Mouse (Mus musculus): Measurements from ENCODE around the gene Gabrb3. TPM values are rescaled to one million over a fixed set of nuclear protein-coding genes. Genes with fewer than 3 reads are reported as not detected.
A peak's percentile ranks its signal among the peaks of the same experiment; 100 is the strongest.

Gabrb3 gene
- polyA plus RNA-seq (2015; fragmentation: Nextera tagmentation; extraction: Ambion mirVana) = 34.2 and 34.9 TPM in 2 replicates

DNA sequence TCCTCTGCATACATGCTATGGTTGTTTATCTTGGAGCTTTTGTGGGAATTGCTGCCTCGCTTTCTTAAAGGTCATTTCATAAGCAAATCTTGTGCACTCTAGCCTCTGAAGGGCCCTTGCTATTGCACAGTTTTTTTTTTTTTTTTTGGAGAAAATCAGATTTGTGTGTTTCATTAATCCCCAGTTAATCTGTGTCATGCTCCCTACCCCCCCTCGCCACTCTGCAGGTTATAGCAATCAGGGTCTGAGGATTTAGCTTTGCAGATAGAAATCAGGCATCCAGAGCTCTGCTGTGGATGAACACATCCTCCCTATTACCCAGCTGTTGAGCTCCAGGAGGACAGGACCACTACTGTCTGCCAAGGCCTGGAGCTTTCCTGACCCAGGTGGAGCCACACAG lies at the start of gene Gabrb3:
Gene Gabrb3, plus strand, starts transcription at position 301 of the 400 bp plus-strand sequence.
- no peaks in the 10 kb centered on the region for H3K9me3 ChIP-seq
- H3K9ac ChIP-seq (replicated peaks) = no peak within 1 kb of the TSS
- WGBS = 84% methylated on average over 2 of the region's 2 CpGs
- no peak within 1 kb of the TSS for H3K4me3 ChIP-seq
- H3K27ac ChIP-seq (replicated peaks) = no peak within 1 kb of the TSS
- H3K36me3 ChIP-seq = no peaks in the 10 kb centered on the region
- no peak for ATAC-seq (replicated peaks)
- no peaks in the 10 kb centered on the region for H3K27me3 ChIP-seq
- no peak within 1 kb of the TSS for H3K4me2 ChIP-seq (replicated peaks)
- no peaks in the 10 kb centered on the region for H3K4me1 ChIP-seq

- WGBS = 31% methylated on average over 4 of the region's 4 CpGs
- H3K9ac ChIP-seq (replicated peaks) = no peak overlapping the region
- no peak overlapping the region for H3K4me2 ChIP-seq (replicated peaks)
- ATAC-seq (replicated peaks) = peak; percentile 69
- H3K36me3 ChIP-seq = no peaks in the 10 kb centered on the region
- H3K27ac ChIP-seq (replicated peaks) = no peak overlapping the region
- no peaks in the 10 kb centered on the region for H3K9me3 ChIP-seq
- peaks cover 13% of the 10 kb centered on the region for H3K4me1 ChIP-seq
- H3K4me3 ChIP-seq = no peak overlapping the region
- H3K27me3 ChIP-seq = 0 out of 2 replicates have a peak, but pooled peaks cover 2% of the 10 kb centered on the region
Measured at GRCm38 (mm10) chr7:57384112-57384511, 35.4 kb upstream of the Gabrb3 start.

DNA sequence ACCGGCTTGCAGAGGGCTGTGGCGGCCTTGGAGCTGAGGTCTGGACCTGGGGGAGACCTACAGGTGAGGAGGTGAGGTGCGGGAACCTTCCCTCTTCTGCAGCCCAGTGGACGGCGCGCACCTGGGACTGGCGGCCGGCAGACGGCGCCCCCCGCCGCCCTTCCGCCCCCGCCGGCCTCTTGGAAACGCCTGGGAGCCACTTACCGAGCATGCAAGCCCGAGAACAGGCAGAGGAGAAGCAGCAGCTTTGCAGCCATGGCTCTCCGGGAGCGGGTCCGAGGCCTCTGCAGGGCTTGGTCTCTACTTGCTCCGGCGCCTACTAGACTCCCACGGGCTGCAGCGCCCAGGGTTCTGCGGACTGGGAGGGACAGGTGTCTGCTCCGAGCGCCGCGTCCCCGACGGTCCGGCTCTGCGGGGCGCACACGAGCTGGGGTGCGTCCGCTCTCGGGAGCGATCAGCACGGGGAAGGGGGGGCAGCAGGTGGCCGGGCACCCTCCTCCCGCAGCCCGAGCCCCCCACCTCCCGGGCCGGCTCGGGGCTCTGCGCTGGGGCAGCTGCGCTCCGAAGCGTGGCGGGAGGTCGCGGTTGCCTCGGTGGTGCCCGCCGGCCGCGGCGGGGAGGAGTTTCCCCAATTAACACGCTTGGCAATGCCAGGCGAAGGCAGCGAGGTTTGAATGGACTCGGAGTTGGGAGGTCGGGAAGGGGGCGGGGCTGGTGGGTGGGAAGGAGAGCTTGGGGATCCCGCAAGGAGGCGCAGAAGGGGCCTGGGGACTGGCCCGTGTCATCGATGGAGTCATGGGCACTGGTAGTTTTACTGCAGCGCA lies 32.8 kb upstream of the Gabrb3 start, which contains the start of gene Gabrg3:
Gene Gabrg3, minus strand, starts transcription at position 672 of the 824 bp plus-strand sequence.
- Histone ChIP-seq H3K27me3 (0 out of 2 replicates have a peak, but pooled peaks cover 2% of the 10 kb centered on the region), H3K4me3 (peak within 1 kb of the TSS; percentile 69), H3K9me3 (no peaks in the 10 kb centered on the region), H3K4me1 (peaks cover 17% of the 10 kb centered on the region), H3K36me3 (no peaks in the 10 kb centered on the region), H3K9ac (replicated peaks) (peak within 1 kb of the TSS; percentile 59), H3K27ac (replicated peaks) (0 out of 2 replicates have a peak within 1 kb of the TSS, but pooled peaks have one; percentile 20), H3K4me2 (replicated peaks) (peak within 1 kb of the TSS; percentile 89)
- WGBS = under 1% methylated on average over 57 of the region's 71 CpGs
- peak; percentile 84 for ATAC-seq (replicated peaks)

DNA sequence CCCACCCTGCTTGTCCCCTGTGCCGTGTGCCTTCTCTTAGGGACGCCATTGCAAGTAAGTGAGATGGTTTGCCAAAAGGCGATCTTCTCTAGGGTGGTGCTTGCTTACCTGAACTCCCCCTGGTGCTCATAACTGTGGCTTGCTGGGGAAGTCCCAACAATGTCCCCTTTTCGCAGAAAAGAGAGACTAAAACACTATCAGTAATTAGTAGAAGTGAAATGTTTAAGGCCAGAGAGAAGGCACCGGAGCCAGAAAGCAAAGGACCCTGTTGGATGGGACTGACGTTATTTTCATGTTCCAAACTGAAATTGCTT lies 32.2 kb upstream of the Gabrb3 start:
- WGBS = 15% methylated on average over 6 of the region's 6 CpGs
- no peak for ATAC-seq (replicated peaks)
- H3K27ac ChIP-seq (replicated peaks) = no peak overlapping the region

GRCm38 (mm10) chr7:57390046-57390445 lies 29.4 kb upstream of the Gabrb3 start:
- Histone ChIP-seq H3K4me2 (replicated peaks) (no peak overlapping the region), H3K9me3 (no peaks in the 10 kb centered on the region), H3K9ac (replicated peaks) (no peak overlapping the region), H3K4me1 (peaks cover 17% of the 10 kb centered on the region), H3K36me3 (no peaks in the 10 kb centered on the region), H3K27ac (replicated peaks) (no peak overlapping the region), H3K27me3 (0 out of 2 replicates have a peak, but pooled peaks cover 2% of the 10 kb centered on the region), H3K4me3 (no peak overlapping the region)
- no peak for ATAC-seq (replicated peaks)
- WGBS = 48% methylated on average over 4 of the region's 4 CpGs

More for the DNA sequence above, 32.2 kb upstream of the Gabrb3 start:
- Histone ChIP-seq H3K9me3 (no peaks in the 10 kb centered on the region), H3K4me3 (peak overlapping the region; percentile 69), H3K9ac (replicated peaks) (peak overlapping the region; percentile 59), H3K4me2 (replicated peaks) (peak overlapping the region; percentile 89), H3K4me1 (peaks cover 17% of the 10 kb centered on the region), H3K36me3 (no peaks in the 10 kb centered on the region), H3K27me3 (0 out of 2 replicates have a peak, but pooled peaks cover 2% of the 10 kb centered on the region)

GRCm38 (mm10) chr7:57393551-57393950 lies 25.9 kb upstream of the Gabrb3 start:
- Histone ChIP-seq H3K27ac (replicated peaks) (no peak overlapping the region), H3K36me3 (no peaks in the 10 kb centered on the region), H3K4me2 (replicated peaks) (no peak overlapping the region), H3K4me3 (no peak overlapping the region), H3K4me1 (0 out of 2 replicates have a peak, but pooled peaks cover 6% of the 10 kb centered on the region), H3K27me3 (no peaks in the 10 kb centered on the region), H3K9me3 (no peaks in the 10 kb centered on the region), H3K9ac (replicated peaks) (no peak overlapping the region)
- no peak for ATAC-seq (replicated peaks)
- WGBS = 91% methylated on average over 4 of the region's 4 CpGs

- Histone ChIP-seq H3K27ac (replicated peaks) (no peak overlapping the region), H3K36me3 (no peaks in the 10 kb centered on the region), H3K4me3 (no peak overlapping the region), H3K4me2 (replicated peaks) (no peak overlapping the region), H3K27me3 (no peaks in the 10 kb centered on the region), H3K4me1 (no peaks in the 10 kb centered on the region), H3K9ac (replicated peaks) (no peak overlapping the region), H3K9me3 (no peaks in the 10 kb centered on the region)
- no peak for ATAC-seq (replicated peaks)
- WGBS = 67% methylated on average over 4 of the region's 4 CpGs
Measured at GRCm38 (mm10) chr7:57411163-57411562, 8.3 kb upstream of the Gabrb3 start.

- Histone ChIP-seq H3K4me3 (no peak overlapping the region), H3K4me1 (no peaks in the 10 kb centered on the region), H3K4me2 (replicated peaks) (no peak overlapping the region), H3K27me3 (no peaks in the 10 kb centered on the region), H3K27ac (replicated peaks) (no peak overlapping the region), H3K36me3 (no peaks in the 10 kb centered on the region), H3K9me3 (no peaks in the 10 kb centered on the region), H3K9ac (replicated peaks) (no peak overlapping the region)
- 36% methylated on average over 1 of the region's 1 CpGs for WGBS
- ATAC-seq (replicated peaks) = no peak
Measured at GRCm38 (mm10) chr7:57412896-57413295, 6.6 kb upstream of the Gabrb3 start.

DNA sequence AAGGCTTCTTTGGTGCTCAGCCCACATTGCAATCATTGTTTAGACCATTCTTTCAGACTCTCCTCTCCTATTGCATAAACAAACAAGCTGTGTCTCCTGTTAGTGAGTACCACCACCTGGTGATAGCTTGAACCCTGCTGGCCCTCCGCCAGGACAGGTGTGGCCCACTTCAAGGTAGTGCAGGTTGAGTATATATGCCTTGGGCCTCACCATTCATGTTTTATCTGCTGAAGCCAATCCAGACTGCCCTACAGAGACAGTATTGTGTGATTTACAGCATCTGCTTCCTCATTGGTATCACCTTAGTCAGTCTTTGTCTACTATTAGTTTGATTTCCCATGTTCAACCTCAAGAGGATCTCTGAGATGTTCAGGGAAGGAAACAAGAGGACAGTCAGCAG lies 1.6 kb downstream of the Gabrb3 start:
- Histone ChIP-seq H3K27ac (replicated peaks) (no peak overlapping the region), H3K9ac (replicated peaks) (no peak overlapping the region), H3K4me2 (replicated peaks) (no peak overlapping the region), H3K36me3 (no peaks in the 10 kb centered on the region), H3K9me3 (no peaks in the 10 kb centered on the region), H3K4me3 (no peak overlapping the region), H3K27me3 (no peaks in the 10 kb centered on the region), H3K4me1 (no peaks in the 10 kb centered on the region)
- ATAC-seq (replicated peaks) = no peak
- 80% methylated on average over 1 of the region's 1 CpGs for WGBS

DNA sequence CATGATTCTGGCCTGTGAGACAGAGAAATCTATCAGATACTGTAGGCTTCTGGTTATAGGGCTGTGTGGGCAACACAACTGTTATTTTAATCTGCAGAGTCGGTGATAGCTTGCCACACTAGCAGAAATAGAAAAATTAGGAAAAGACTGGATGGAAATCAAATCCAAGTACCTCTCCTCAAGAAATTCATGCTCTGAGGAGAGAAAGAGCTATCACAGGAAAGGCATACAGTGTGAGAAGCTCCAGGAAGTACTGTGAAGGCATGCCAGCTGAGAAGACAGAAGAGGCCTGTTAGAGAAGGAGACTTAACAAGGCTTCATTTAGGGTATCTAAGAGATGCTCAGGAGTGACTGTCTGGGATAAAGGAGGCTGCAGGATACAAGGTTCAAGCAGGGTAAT lies 3.2 kb downstream of the Gabrb3 start:
- WGBS = 89% methylated on average over 1 of the region's 1 CpGs
- Histone ChIP-seq H3K9me3 (no peaks in the 10 kb centered on the region), H3K36me3 (no peaks in the 10 kb centered on the region)

GRCm38 (mm10) chr7:57448239-57448638 lies 28.7 kb downstream of the Gabrb3 start:
- Histone ChIP-seq H3K9me3 (no peaks in the 10 kb centered on the region), H3K4me3 (no peak overlapping the region), H3K36me3 (no peaks in the 10 kb centered on the region), H3K27me3 (no peaks in the 10 kb centered on the region), H3K4me2 (replicated peaks) (no peak overlapping the region), H3K4me1 (no peaks in the 10 kb centered on the region), H3K9ac (replicated peaks) (no peak overlapping the region), H3K27ac (replicated peaks) (0 out of 2 replicates have a peak overlapping the region, but pooled peaks have one; percentile 3)
- 33% methylated on average over 1 of the region's 1 CpGs for WGBS
- ATAC-seq (replicated peaks) = peak; percentile 78

More for the DNA sequence above, 3.2 kb downstream of the Gabrb3 start:
- ATAC-seq (replicated peaks) = no peak
- H3K9ac ChIP-seq (replicated peaks) = no peak overlapping the region
- no peak overlapping the region for H3K27ac ChIP-seq (replicated peaks)
- no peaks in the 10 kb centered on the region for H3K4me1 ChIP-seq
- H3K4me3 ChIP-seq = no peak overlapping the region
- H3K27me3 ChIP-seq = no peaks in the 10 kb centered on the region
- H3K4me2 ChIP-seq (replicated peaks) = no peak overlapping the region

GRCm38 (mm10) chr7:57460354-57460753 lies 40.9 kb downstream of the Gabrb3 start:
- Histone ChIP-seq H3K4me2 (replicated peaks) (no peak overlapping the region), H3K4me1 (no peaks in the 10 kb centered on the region), H3K9me3 (no peaks in the 10 kb centered on the region), H3K27me3 (no peaks in the 10 kb centered on the region), H3K27ac (replicated peaks) (no peak overlapping the region), H3K9ac (replicated peaks) (no peak overlapping the region), H3K36me3 (no peaks in the 10 kb centered on the region), H3K4me3 (no peak overlapping the region)
- no peak for ATAC-seq (replicated peaks)
- WGBS = 74% methylated on average over 5 of the region's 5 CpGs
